Mouse (Mus musculus): ENCODE measurements around the gene Prdx1.
A peak's percentile ranks its signal among the peaks of the same experiment; 100 is the strongest.
"Not testable (repeated sequence)": the region's sequence is repeated elsewhere in the genome, so short reads cannot be mapped to it uniquely, and the experiment has no call there.

Prdx1 gene

GRCm38 (mm10) chr4:116679141-116679540 lies 6.2 kb upstream of the Prdx1 start:
- DNase-seq (ENCODE audit: low spot score in 2 of 2) = no peak

GRCm38 (mm10) chr4:116680521-116680920 lies 4.8 kb upstream of the Prdx1 start:
- DNase-seq (ENCODE audit: low spot score in 2 of 2) = not testable (repeated sequence)

- no peak for DNase-seq (ENCODE audit: low spot score in 2 of 2)
These were observed 1.4 kb upstream of the Prdx1 start for GRCm38 (mm10) chr4:116683957-116684356.

GRCm38 (mm10) chr4:116684665-116685064 lies 679 bp upstream of the Prdx1 start:
- no peak for DNase-seq (ENCODE audit: low spot score in 2 of 2)

- no peak for DNase-seq (ENCODE audit: low spot score in 2 of 2)
These were observed 1.7 kb downstream of the Prdx1 start for GRCm38 (mm10) chr4:116687041-116687440.

- no peak for DNase-seq (ENCODE audit: low spot score in 2 of 2)
These were observed 4.0 kb downstream of the Prdx1 start for GRCm38 (mm10) chr4:116689309-116689876.

GRCm38 (mm10) chr4:116692146-116692545 lies 6.8 kb downstream of the Prdx1 start:
- no peak for DNase-seq (ENCODE audit: low spot score in 2 of 2)

- DNase-seq (ENCODE audit: low spot score in 2 of 2) = no peak
These were observed 8.4 kb downstream of the Prdx1 start for GRCm38 (mm10) chr4:116693785-116694184.

- DNase-seq (ENCODE audit: low spot score in 2 of 2) = no peak
These were observed 13.5 kb downstream of the Prdx1 start for GRCm38 (mm10) chr4:116698693-116699342.

- DNase-seq (ENCODE audit: low spot score in 2 of 2) = no peak
These were observed 15.6 kb downstream of the Prdx1 start for GRCm38 (mm10) chr4:116700964-116701363.

GRCm38 (mm10) chr4:116703804-116704203 lies 18.5 kb downstream of the Prdx1 start:
- DNase-seq (ENCODE audit: low spot score in 2 of 2) = peak; percentile 80 to 93

GRCm38 (mm10) chr4:116707666-116708065 lies 22.3 kb downstream of the Prdx1 start:
- no peak for DNase-seq (ENCODE audit: low spot score in 2 of 2)

GRCm38 (mm10) chr4:116708201-116708764 lies 22.9 kb downstream of the Prdx1 start, which contains the start of the genes Mmachc and Ccdc163:
Mmachc (minus strand) TSS chr4:116708406.
Ccdc163 (plus strand) TSS chr4:116708509.
- DNase-seq (ENCODE audit: low spot score in 2 of 2) = peak; percentile 83 to 88

- no peak for DNase-seq (ENCODE audit: low spot score in 2 of 2)
These were observed 23.5 kb downstream of the Prdx1 start for GRCm38 (mm10) chr4:116708791-116709390.

- DNase-seq (ENCODE audit: low spot score in 2 of 2) = no peak
These were observed 24.8 kb downstream of the Prdx1 start for GRCm38 (mm10) chr4:116710154-116710553.

- no peak for DNase-seq (ENCODE audit: low spot score in 2 of 2)
These were observed 27.2 kb downstream of the Prdx1 start for GRCm38 (mm10) chr4:116712536-116712935.

GRCm38 (mm10) chr4:116719396-116719795 lies 34.1 kb downstream of the Prdx1 start:
- DNase-seq (ENCODE audit: low spot score in 2 of 2) = peak; percentile 62 to 82

GRCm38 (mm10) chr4:116720343-116721097 lies 35.2 kb downstream of the Prdx1 start, which contains the start of gene Tesk2:
Tesk2 (plus strand) TSS chr4:116720948.
- peak; percentile 87 to 89 for DNase-seq (ENCODE audit: low spot score in 2 of 2)

GRCm38 (mm10) chr4:116721098-116721628 lies 35.8 kb downstream of the Prdx1 start:
- DNase-seq (ENCODE audit: low spot score in 2 of 2) = no peak

GRCm38 (mm10) chr4:116722230-116722629 lies 36.9 kb downstream of the Prdx1 start:
- DNase-seq (ENCODE audit: low spot score in 2 of 2) = no peak

GRCm38 (mm10) chr4:116725444-116725843 lies 40.1 kb downstream of the Prdx1 start:
- no peak for DNase-seq (ENCODE audit: low spot score in 2 of 2)

- DNase-seq (ENCODE audit: low spot score in 2 of 2) = no peak
These were observed 42.1 kb downstream of the Prdx1 start for GRCm38 (mm10) chr4:116727401-116727800.
